Mouse (Mus musculus) large intestine, adult 2 months (tissue): ENCODE data around the gene Egfl6. TPM values are rescaled to one million over a fixed set of nuclear protein-coding genes. Genes with fewer than 3 reads are reported as not detected.

Experiments used
- DNase-seq: peaks from one replicate; pipeline ENCODE4 v3.0.0-alpha.2; 2012; ENCODE audit warnings: low read depth, low spot score
- WGBS: fragments of 180-500 bp; shearing (Covaris S2); methylation state at CpG from one replicate; pipeline ENCODE4 v1.1.7; 2018; 5-methylcytosine and 5-hydroxymethylcytosine counted together
- polyA plus RNA-seq: library from polyadenylated mRNA; depleted of rRNA; stranded (reverse); fragments of >200 nt; gene quantifications from 2 replicates; pipeline ENCODE4 v1.2.3, GENCODE M21; 2012; rRNA removed

The Egfl6 gene
- 0.07 and 0.08 TPM in 2 replicates for polyA plus RNA-seq

GRCm38 (mm10) chrX:166584947-166585824, at the start of gene Egfl6:
TSS of gene Egfl6 (minus strand) at chrX:166585720.
- no peak for DNase-seq
- WGBS = 30% methylated on average over 38 of the region's 39 CpGs

GRCm38 (mm10) chrX:166626866-166627570, 41.5 kb upstream of the Egfl6 start:
- 41% methylated on average over 3 of the region's 3 CpGs for WGBS

GRCm38 (mm10) chrX:166626174-166626573, 40.7 kb upstream of the Egfl6 start:
- DNase-seq = no peak
- WGBS = 57% methylated on average over 4 of the region's 4 CpGs

More at GRCm38 (mm10) chrX:166626866-166627570, 41.5 kb upstream of the Egfl6 start:
- no peak for DNase-seq

- WGBS = 78% methylated on average over 3 of the region's 3 CpGs
- DNase-seq = no peak
Measured at GRCm38 (mm10) chrX:166623176-166623575, 37.7 kb upstream of the Egfl6 start.

- WGBS = 67% methylated on average over 8 of the region's 9 CpGs
- DNase-seq = no peak
Measured at GRCm38 (mm10) chrX:166621560-166622301, 36.2 kb upstream of the Egfl6 start.

- WGBS = 43% methylated on average over 6 of the region's 6 CpGs
- no peak for DNase-seq
Measured at GRCm38 (mm10) chrX:166620900-166621299, 35.4 kb upstream of the Egfl6 start.

GRCm38 (mm10) chrX:166619084-166619483, 33.6 kb upstream of the Egfl6 start:
- DNase-seq = no peak

GRCm38 (mm10) chrX:166615191-166615590, 29.7 kb upstream of the Egfl6 start:
- no peak for DNase-seq
- WGBS = 90% methylated on average over 7 of the region's 7 CpGs

More at GRCm38 (mm10) chrX:166619084-166619483, 33.6 kb upstream of the Egfl6 start:
- WGBS = 75% methylated on average over 4 of the region's 4 CpGs

GRCm38 (mm10) chrX:166576111-166576510, 9.4 kb downstream of the Egfl6 start:
- 65% methylated on average over 1 of the region's 1 CpGs for WGBS

GRCm38 (mm10) chrX:166565983-166566382, 19.5 kb downstream of the Egfl6 start:
- DNase-seq = no peak
- 57% methylated on average over 6 of the region's 6 CpGs for WGBS

More at GRCm38 (mm10) chrX:166576111-166576510, 9.4 kb downstream of the Egfl6 start:
- DNase-seq = no peak

GRCm38 (mm10) chrX:166565401-166565800, 20.1 kb downstream of the Egfl6 start:
- DNase-seq = no peak
- 45% methylated on average over 5 of the region's 5 CpGs for WGBS

GRCm38 (mm10) chrX:166564900-166565299, 20.6 kb downstream of the Egfl6 start:
- DNase-seq = no peak
- WGBS = 45% methylated on average over 5 of the region's 5 CpGs

- WGBS = 48% methylated on average over 3 of the region's 3 CpGs
- no peak for DNase-seq
Measured at GRCm38 (mm10) chrX:166559333-166559732, 26.2 kb downstream of the Egfl6 start.

- no peak for DNase-seq
- WGBS = 44% methylated on average over 7 of the region's 7 CpGs
Measured at GRCm38 (mm10) chrX:166552355-166552754, 33.2 kb downstream of the Egfl6 start.

- WGBS = 69% methylated on average over 2 of the region's 2 CpGs
- DNase-seq = no peak
Measured at GRCm38 (mm10) chrX:166546495-166546894, 39.0 kb downstream of the Egfl6 start.

GRCm38 (mm10) chrX:166535138-166535537, 50.4 kb downstream of the Egfl6 start:
- WGBS = 46% methylated on average over 4 of the region's 4 CpGs

GRCm38 (mm10) chrX:166533432-166533831, 52.1 kb downstream of the Egfl6 start:
- DNase-seq = no peak
- WGBS = 60% methylated on average over 4 of the region's 4 CpGs

More at GRCm38 (mm10) chrX:166535138-166535537, 50.4 kb downstream of the Egfl6 start:
- DNase-seq = no peak

GRCm38 (mm10) chrX:166531671-166532070, 53.8 kb downstream of the Egfl6 start:
- DNase-seq = no peak
- 32% methylated on average over 6 of the region's 6 CpGs for WGBS

GRCm38 (mm10) chrX:166528126-166528525, 57.4 kb downstream of the Egfl6 start:
- DNase-seq = no peak
- WGBS = 78% methylated on average over 3 of the region's 3 CpGs
